Mouse (Mus musculus) layer of hippocampus, postnatal 14 days (tissue): Measurements from ENCODE around the gene Spdef. TPM values are rescaled to one million over a fixed set of nuclear protein-coding genes. Genes with fewer than 3 reads are reported as not detected.

Experiments
- DNase-seq, 2 experiments: peaks; one replicate each; pipeline ENCODE4 v3.0.0; 2021 to 2022; ENCODE audit warnings: low spot score in 2 of 2, mixed read lengths in 1 of 2
- long read RNA-seq, 2 experiments: library from polyadenylated mRNA; stranded (forward); transcript quantifications; one replicate each; pipeline ENCODE4 v2.0.0; 2021
- total RNA-seq, 2 experiments: library from RNA; stranded (reverse); gene quantifications; 2 replicates each; pipeline ENCODE4 v1.2.3; 2021

The Spdef gene
- under 1 TPM; 0.25 to 0.26 TPM for total RNA-seq
- long read RNA-seq, experiment 1 = 0 reads
- long read RNA-seq, experiment 2 = 0 reads

GRCm38 (mm10) chr17:27728770-27729169, at the start of gene Spdef:
TSS of gene Spdef (minus strand) at chr17:27728955.
- DNase-seq = no peak

- DNase-seq = no peak
These were observed 49.1 kb upstream of the Spdef start for GRCm38 (mm10) chr17:27777823-27778222.

GRCm38 (mm10) chr17:27774198-27774597, 45.4 kb upstream of the Spdef start:
- DNase-seq = no peak

- DNase-seq = no peak
These were observed 42.9 kb upstream of the Spdef start for GRCm38 (mm10) chr17:27771616-27772015.

GRCm38 (mm10) chr17:27768817-27769542, 40.2 kb upstream of the Spdef start:
- DNase-seq = peak; percentile 73 to 77

- no peak for DNase-seq
These were observed 38.8 kb upstream of the Spdef start for GRCm38 (mm10) chr17:27767543-27767942.

- peak in 1 of 2 experiments; percentile 63 for DNase-seq
These were observed 38.4 kb upstream of the Spdef start for GRCm38 (mm10) chr17:27767120-27767519.

- no peak for DNase-seq
These were observed 36.3 kb upstream of the Spdef start for GRCm38 (mm10) chr17:27765066-27765465.

GRCm38 (mm10) chr17:27764453-27764852, 35.7 kb upstream of the Spdef start:
- DNase-seq = no peak

- peak in 1 of 2 experiments; percentile 35 for DNase-seq
These were observed 34.1 kb upstream of the Spdef start for GRCm38 (mm10) chr17:27762884-27763283.

- peak; percentile 79 to 93 for DNase-seq
These were observed 33.0 kb upstream of the Spdef start for GRCm38 (mm10) chr17:27761639-27762336.

- DNase-seq = no peak
These were observed 31.4 kb upstream of the Spdef start for GRCm38 (mm10) chr17:27760169-27760568.

GRCm38 (mm10) chr17:27751314-27752202, 22.8 kb upstream of the Spdef start:
- DNase-seq = peak in 1 of 2 experiments; percentile 22

GRCm38 (mm10) chr17:27750451-27750942, 21.7 kb upstream of the Spdef start:
- DNase-seq = no peak

- DNase-seq = no peak
These were observed 19.4 kb upstream of the Spdef start for GRCm38 (mm10) chr17:27748123-27748522.

- no peak for DNase-seq
These were observed 17.7 kb upstream of the Spdef start for GRCm38 (mm10) chr17:27746446-27746845.

GRCm38 (mm10) chr17:27740961-27741360, 12.2 kb upstream of the Spdef start:
- no peak for DNase-seq

GRCm38 (mm10) chr17:27734344-27735073, 5.8 kb upstream of the Spdef start:
- DNase-seq = no peak

GRCm38 (mm10) chr17:27732694-27733093, 3.9 kb upstream of the Spdef start:
- DNase-seq = no peak

GRCm38 (mm10) chr17:27732152-27732551, 3.4 kb upstream of the Spdef start:
- DNase-seq = no peak

- no peak for DNase-seq
These were observed 2.2 kb downstream of the Spdef start for GRCm38 (mm10) chr17:27726527-27726926.
